Mouse (Mus musculus) cortical plate, adult 2 months (tissue): ENCODE measurements around the gene Tns1.

Experiments
- CTCF ChIP-seq: fragments of 200-500 bp; IDR thresholded peaks from 2 replicates; pipeline ENCODE4 v1.5.1; 2011; ENCODE audit warnings: mild to moderate bottlenecking, control low read depth, low read length; ENCODE audit not compliant: insufficient read depth; ENCODE audit errors: extremely low read depth
- POLR2A ChIP-seq: fragments of 200-500 bp; IDR thresholded peaks from 2 replicates; pipeline ENCODE4 v1.6.1; 2011; ENCODE audit warnings: mild to moderate bottlenecking, low read length, control low read depth; ENCODE audit not compliant: insufficient read depth; ENCODE audit errors: extremely low read depth

- TF ChIP-seq POLR2A (no peak), CTCF (no peak)
Measured at GRCm38 (mm10) chr1:74034211-74034610, 90.0 kb downstream of the Tns1 start.
